Mouse (Mus musculus): ENCODE data around the gene Dnm3. TPM values are rescaled to one million over a fixed set of nuclear protein-coding genes. Genes with fewer than 3 reads are reported as not detected.

The Dnm3 gene
- total and polyA plus RNA-seq, 3 experiments = not detected

DNA sequence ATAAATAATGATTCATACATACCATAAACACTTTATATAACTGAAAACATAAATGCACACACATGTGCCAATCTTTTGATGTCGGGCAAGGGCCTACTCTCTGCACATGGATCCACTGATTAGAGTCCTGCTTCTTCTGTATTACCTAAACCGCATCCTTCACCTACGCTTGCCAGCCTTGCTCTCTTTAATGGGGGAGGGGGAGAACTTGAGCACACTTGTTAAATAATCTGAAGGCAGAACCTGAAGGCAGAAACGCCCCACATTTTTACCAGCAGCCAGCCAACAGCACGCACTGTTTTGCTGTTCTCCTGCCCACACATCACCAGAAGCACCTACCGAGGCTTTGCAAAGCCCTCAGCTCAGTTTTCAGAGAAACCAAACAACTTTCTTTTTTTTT, 172.6 kb downstream of the Dnm3 start:
- H3K9ac ChIP-seq (ENCODE audit: control insufficient read depth, low read depth, low read length, poor library complexity, severe bottlenecking) = no peak overlapping the region
- no peak for DNase-seq (ENCODE audit: low read depth, low spot score)
- no peaks in the 10 kb centered on the region for H3K79me2 ChIP-seq (ENCODE audit: control insufficient read depth, insufficient read depth, low read length, poor library complexity)
- H3K36me3 ChIP-seq (ENCODE audit: control insufficient read depth in 1 of 2, insufficient read depth in 2 of 2, low read length in 2 of 2) = no peaks in the 10 kb centered on the region
- TF ChIP-seq CHD2 (IDR thresholded peaks at IDR 0.05; ENCODE audit: low read length) = no peak
- TF ChIP-seq MAZ (IDR thresholded peaks at IDR 0.05; ENCODE audit: low read depth, low read length) = no peak
- H3K4me1 ChIP-seq (ENCODE audit: control insufficient read depth in 1 of 2, insufficient read depth in 2 of 2, low read length in 2 of 2) = no peaks in the 10 kb centered on the region
- H3K9me3 ChIP-seq (replicated peaks; ENCODE audit: insufficient read depth, low read length) = no peaks in the 10 kb centered on the region
- peaks cover 0 to 7% of the 10 kb centered on the region in 2 experiments; a peak in 3 of 4 replicates for H3K27me3 ChIP-seq (ENCODE audit: control insufficient read depth in 1 of 2, insufficient read depth in 2 of 2, low read length in 2 of 2)
- no peak overlapping the region for H3K27ac ChIP-seq (ENCODE audit: control insufficient read depth, low read depth, low read length)
- no peak overlapping the region for H3K4me3 ChIP-seq (ENCODE audit: control insufficient read depth in 1 of 2, insufficient read depth in 1 of 2, low read depth in 2 of 2, low read length in 2 of 2)

GRCm38 (mm10) chr1:162302480-162302879, 175.4 kb downstream of the Dnm3 start:
- no peaks in the 10 kb centered on the region for H3K9me3 ChIP-seq (replicated peaks; ENCODE audit: insufficient read depth, low read length)
- DNase-seq (ENCODE audit: low read depth, low spot score) = no peak
- H3K27ac ChIP-seq (ENCODE audit: control insufficient read depth, low read depth, low read length) = no peak overlapping the region
- TF ChIP-seq EP300 (IDR thresholded peaks at IDR 0.05; ENCODE audit: low read depth in 1 of 2, low read length in 2 of 2) (no peak), ELF1 (IDR thresholded peaks at IDR 0.05; ENCODE audit: low read depth, low read length) (no peak), POLR2A (IDR thresholded peaks at IDR 0.05; ENCODE audit: control insufficient read depth in 1 of 2, insufficient read depth in 1 of 2, low read depth in 1 of 2, low read length in 2 of 2, poor library complexity in 1 of 2) (no peak), MYC (IDR thresholded peaks at IDR 0.05; ENCODE audit: low read depth, low read length) (no peak), BHLHE40 (IDR thresholded peaks at IDR 0.05; ENCODE audit: borderline replicate concordance, low read depth, low read length) (no peak), TCF12 (IDR thresholded peaks at IDR 0.05; ENCODE audit: low read depth, low read length) (no peak)
- peaks cover 0 to 7% of the 10 kb centered on the region in 2 experiments; a peak in 3 of 4 replicates for H3K27me3 ChIP-seq (ENCODE audit: control insufficient read depth in 1 of 2, insufficient read depth in 2 of 2, low read length in 2 of 2)
- H3K9ac ChIP-seq (ENCODE audit: control insufficient read depth, low read depth, low read length, poor library complexity, severe bottlenecking) = no peak overlapping the region
- H3K79me2 ChIP-seq (ENCODE audit: control insufficient read depth, insufficient read depth, low read length, poor library complexity) = no peaks in the 10 kb centered on the region
- H3K4me1 ChIP-seq (ENCODE audit: control insufficient read depth in 1 of 2, insufficient read depth in 2 of 2, low read length in 2 of 2) = no peaks in the 10 kb centered on the region
- no peak overlapping the region for H3K4me3 ChIP-seq (ENCODE audit: control insufficient read depth in 1 of 2, insufficient read depth in 1 of 2, low read depth in 2 of 2, low read length in 2 of 2)
- no peaks in the 10 kb centered on the region for H3K36me3 ChIP-seq (ENCODE audit: control insufficient read depth in 1 of 2, insufficient read depth in 2 of 2, low read length in 2 of 2)

DNA sequence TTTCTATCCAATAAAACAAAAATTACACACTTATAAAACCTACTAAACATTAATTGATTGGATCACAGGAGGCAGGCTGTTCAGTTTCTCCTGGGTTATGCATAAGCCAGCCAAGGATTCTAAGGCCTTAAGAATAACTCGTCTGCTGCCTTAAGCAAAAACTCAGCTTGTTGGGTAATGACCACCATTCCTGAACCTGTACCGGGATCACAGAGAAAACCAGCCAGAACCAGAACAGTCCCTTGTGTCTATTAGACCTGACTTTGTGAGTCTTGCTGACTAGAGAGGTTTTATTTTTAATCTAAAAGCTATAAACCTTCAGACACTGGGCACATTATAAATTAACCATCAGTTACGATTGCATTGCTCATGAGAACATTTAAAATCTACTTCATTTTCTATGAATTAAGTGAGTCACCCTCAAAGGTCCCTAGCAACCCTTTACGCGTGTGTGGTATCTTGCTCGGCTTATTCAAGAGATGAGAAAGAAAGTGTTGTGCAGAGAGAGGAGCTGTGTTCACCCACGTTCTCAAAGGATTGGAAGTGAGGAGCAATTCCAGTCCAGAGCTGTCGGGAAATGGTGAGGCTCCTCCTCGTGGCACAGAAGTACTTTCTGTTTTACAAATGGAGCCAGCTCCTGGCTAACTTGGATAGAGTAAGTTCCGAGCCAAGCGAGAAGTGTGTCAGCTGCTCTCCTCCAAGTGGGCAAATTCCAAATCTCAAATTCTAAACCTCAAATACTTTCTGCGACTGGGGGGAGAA, 178.1 kb downstream of the Dnm3 start:
- H3K9ac ChIP-seq (ENCODE audit: control insufficient read depth, low read depth, low read length, poor library complexity, severe bottlenecking) = no peak overlapping the region
- no peak overlapping the region for H3K4me3 ChIP-seq (ENCODE audit: control insufficient read depth in 1 of 2, insufficient read depth in 1 of 2, low read depth in 2 of 2, low read length in 2 of 2)
- no peak overlapping the region for H3K27ac ChIP-seq (ENCODE audit: control insufficient read depth, low read depth, low read length)

More for the DNA sequence above, 178.1 kb downstream of the Dnm3 start:
- H3K36me3 ChIP-seq (ENCODE audit: control insufficient read depth in 1 of 2, insufficient read depth in 2 of 2, low read length in 2 of 2) = no peaks in the 10 kb centered on the region
- no peak for DNase-seq (ENCODE audit: low read depth, low spot score)
- H3K79me2 ChIP-seq (ENCODE audit: control insufficient read depth, insufficient read depth, low read length, poor library complexity) = no peaks in the 10 kb centered on the region
- H3K9me3 ChIP-seq (replicated peaks; ENCODE audit: insufficient read depth, low read length) = no peaks in the 10 kb centered on the region
- TF ChIP-seq TAL1 (IDR thresholded peaks at IDR 0.05; ENCODE audit: low read length) = no peak
- H3K4me1 ChIP-seq (ENCODE audit: control insufficient read depth in 1 of 2, insufficient read depth in 2 of 2, low read length in 2 of 2) = no peaks in the 10 kb centered on the region
- peaks cover 0 to 4% of the 10 kb centered on the region in 2 experiments; a peak in 3 of 4 replicates for H3K27me3 ChIP-seq (ENCODE audit: control insufficient read depth in 1 of 2, insufficient read depth in 2 of 2, low read length in 2 of 2)
